In genomic region chr5:142878570-142878969, GRCm38 (mm10) we compare ENCODE assay signal across 13 mouse cellular contexts. TPM values are rescaled to one million over a fixed set of nuclear protein-coding genes. Genes with fewer than 3 reads are reported as not detected.
DNase-seq lines count a peak whose midpoint lies in the region; ATAC-seq lines count a peak whose summit lies in the region.
"Had no signal": no experiment of that assay in that cellular context is flagged by ENCODE, and none has a peak within 500 bp of the region (broad histone marks: within the 10 kb centered on the region; RNA-seq: fewer than 3 reads in every experiment).

No protein-coding gene starts in this region.

- ATAC-seq in heart, embryonic 12.5 days (ENCODE audit: insufficient number of reproducible peaks, low FRiP score): no peak
- ATAC-seq in heart, embryonic 11.5 days (replicated peaks; ENCODE audit: insufficient number of reproducible peaks, low FRiP score, low TSS enrichment): no peak
- ATAC-seq in megakaryocyte-erythroid progenitor cell, adult 5-6 weeks (replicated peaks; ENCODE audit: low FRiP score, low TSS enrichment, poor library complexity, severe bottlenecking): peak; percentile 67
- ATAC-seq: midbrain, embryonic 16.5 days had no signal

- peaks cover 29% of the 10 kb centered on the region for H3K4me1 ChIP-seq in heart, embryonic 12.5 days (replicated peaks)
- H3K4me1 ChIP-seq in heart, embryonic 11.5 days (ENCODE audit: control insufficient read depth, insufficient read depth, low read length): peaks cover 19% of the 10 kb centered on the region

- H3K9ac ChIP-seq in heart, embryonic 12.5 days: peak overlapping the region; percentile 36; the same call in 1 of the 2 replicates
- no peak overlapping the region for H3K9ac ChIP-seq in heart, embryonic 11.5 days (ENCODE audit: low read depth, low read length)
- H3K9ac ChIP-seq: embryonic facial prominence, embryonic 13.5 days; lung, embryonic 14.5 days had no signal

- H3K27ac ChIP-seq in heart, embryonic 12.5 days (ENCODE audit: poor library complexity, severe bottlenecking): no peak overlapping the region
- no peak overlapping the region for H3K27ac ChIP-seq in heart, embryonic 11.5 days (ENCODE audit: low read depth, low read length)
- H3K27ac ChIP-seq: embryonic facial prominence, embryonic 13.5 days; heart, adult 2 months; macrophage had no signal

- no peak overlapping the region for H3K4me2 ChIP-seq in heart, embryonic 12.5 days
- no peak overlapping the region for H3K4me2 ChIP-seq in heart, embryonic 11.5 days
- H3K4me2 ChIP-seq: embryonic facial prominence, embryonic 13.5 days; liver, embryonic 11.5 days; lung, embryonic 14.5 days had no signal

- 73% methylated on average over 15 of the region's 15 CpGs for WGBS in heart, embryonic 12.5 days
- WGBS in heart, embryonic 11.5 days (ENCODE audit: insufficient replicate concordance): 80% methylated on average over 15 of the region's 15 CpGs

- peak; percentile 85 for DNase-seq in brain, adult 2 months (ENCODE audit: low read depth, low spot score)
- peak; percentile 50 to 67 for DNase-seq in cerebellum, postnatal 10 days
- no peak for DNase-seq in spleen, adult 12 weeks (ENCODE audit: low spot score)
- DNase-seq in spleen, postnatal 36 days (ENCODE audit: low spot score in 2 of 2): no peak

- H3K9me3 ChIP-seq in heart, embryonic 12.5 days (replicated peaks): no peaks in the 10 kb centered on the region
- H3K9me3 ChIP-seq in heart, embryonic 11.5 days (replicated peaks; ENCODE audit: control insufficient read depth, low read length): no peaks in the 10 kb centered on the region
- H3K9me3 ChIP-seq: embryonic facial prominence, embryonic 13.5 days had no signal

- H3K4me3 ChIP-seq in heart, embryonic 12.5 days: no peak overlapping the region
- H3K4me3 ChIP-seq in heart, embryonic 11.5 days (ENCODE audit: low read depth, low read length): no peak overlapping the region
- H3K4me3 ChIP-seq: embryonic facial prominence, embryonic 13.5 days; heart, adult 2 months had no signal

- peaks cover 44% of the 10 kb centered on the region for H3K36me3 ChIP-seq in heart, embryonic 12.5 days
- H3K36me3 ChIP-seq in heart, embryonic 11.5 days (ENCODE audit: control insufficient read depth, insufficient read depth, low read length): peaks cover 9% of the 10 kb centered on the region

- H3K27me3 ChIP-seq in heart, embryonic 12.5 days (replicated peaks): no peaks in the 10 kb centered on the region
- H3K27me3 ChIP-seq in heart, embryonic 11.5 days (ENCODE audit: control insufficient read depth, insufficient read depth, low read length): no peaks in the 10 kb centered on the region
- H3K27me3 ChIP-seq: embryonic facial prominence, embryonic 13.5 days had no signal

RNA-seq across cellular contexts. Expression of gene Fbxl18, which starts 16.7 kb away (rescaled TPM):
- polyA plus RNA-seq in heart, embryonic 12.5 days (2016; fragmentation: Nextera tagmentation; extraction: Ambion mirVana): 11.5 and 12.9 TPM in 2 replicates
- 7.0 and 8.0 TPM in 2 replicates for polyA plus RNA-seq in heart, embryonic 11.5 days (2014; fragmentation: Nextera tagmentation; extraction: Ambion mirVana)
- total RNA-seq in megakaryocyte-erythroid progenitor cell, adult 5-6 weeks (2014; fragmentation: Nextera tagmentation): 7.7 and 7.8 TPM in 2 replicates
- 1.4 and 3.9 TPM in 2 replicates for total RNA-seq in megakaryocyte-erythroid progenitor cell, adult 5-6 weeks (2017)

RNA-seq across cellular contexts. Expression of gene Actb, which starts 28.0 kb away (rescaled TPM):
- 6,292 and 6,382 TPM in 2 replicates for polyA plus RNA-seq in heart, embryonic 12.5 days (2016; fragmentation: Nextera tagmentation; extraction: Ambion mirVana)
- 7,480 and 8,290 TPM in 2 replicates for polyA plus RNA-seq in heart, embryonic 11.5 days (2014; fragmentation: Nextera tagmentation; extraction: Ambion mirVana)
- total RNA-seq in megakaryocyte-erythroid progenitor cell, adult 5-6 weeks (2014; fragmentation: Nextera tagmentation): 1,959 and 3,523 TPM in 2 replicates
- 1,717 and 2,932 TPM in 2 replicates for total RNA-seq in megakaryocyte-erythroid progenitor cell, adult 5-6 weeks (2017)

Comparison
In these comparisons a context has a peak if more than half of its experiments do, and no peak if none do; other contexts are left out.
1. DNase-seq: peak in brain, adult 2 months (single experiment) and cerebellum, postnatal 10 days (2 of 2); none in spleen, adult 12 weeks (single experiment) and spleen, postnatal 36 days (0 of 2).